Mouse (Mus musculus): ENCODE data around the gene Dpagt1. TPM values are rescaled to one million over a fixed set of nuclear protein-coding genes. Genes with fewer than 3 reads are reported as not detected.
A peak's percentile ranks its signal among the peaks of the same experiment; 100 is the strongest.
"Not testable (repeated sequence)": the region's sequence is repeated elsewhere in the genome, so short reads cannot be mapped to it uniquely, and the experiment has no call there.

The Dpagt1 gene
- polyA plus RNA-seq, 1 experiment = 7.1 TPM

DNA sequence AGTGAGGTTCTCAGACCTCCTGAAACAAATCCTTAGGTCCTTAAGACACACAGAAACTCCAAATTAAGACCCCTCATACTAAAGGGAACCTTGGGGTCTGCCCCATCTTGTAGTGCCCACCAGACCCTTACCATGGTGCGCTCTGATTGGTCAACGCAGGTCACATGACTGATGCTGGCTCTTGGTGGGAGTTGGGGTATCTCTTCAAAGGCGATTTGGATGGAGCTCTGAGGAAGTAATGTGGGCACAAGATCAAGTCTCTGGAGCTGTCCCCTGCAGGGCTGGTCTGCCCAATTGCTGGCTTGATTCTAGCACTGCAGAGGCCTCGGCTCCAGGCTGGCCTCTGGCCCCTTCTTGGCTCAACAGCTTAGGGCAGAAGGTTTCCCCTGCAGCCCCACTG, 8.4 kb upstream of the Dpagt1 start:
- peaks cover 53% of the 10 kb centered on the region for H3K36me3 ChIP-seq (replicated peaks; ENCODE audit: low read length)
- H3K9me3 ChIP-seq = no peaks in the 10 kb centered on the region
- H3K4me1 ChIP-seq = peaks cover 52% of the 10 kb centered on the region
- no peaks in the 10 kb centered on the region for H3K27me3 ChIP-seq (replicated peaks)
- no peak for TF ChIP-seq FLI1 (IDR thresholded peaks at IDR 0.05; ENCODE audit: low read length)
- no peak for TF ChIP-seq GATA1 (IDR thresholded peaks at IDR 0.05; ENCODE audit: borderline replicate concordance, low read length)
- H3K4me3 ChIP-seq (replicated peaks) = peak overlapping the region; percentile 60

DNA sequence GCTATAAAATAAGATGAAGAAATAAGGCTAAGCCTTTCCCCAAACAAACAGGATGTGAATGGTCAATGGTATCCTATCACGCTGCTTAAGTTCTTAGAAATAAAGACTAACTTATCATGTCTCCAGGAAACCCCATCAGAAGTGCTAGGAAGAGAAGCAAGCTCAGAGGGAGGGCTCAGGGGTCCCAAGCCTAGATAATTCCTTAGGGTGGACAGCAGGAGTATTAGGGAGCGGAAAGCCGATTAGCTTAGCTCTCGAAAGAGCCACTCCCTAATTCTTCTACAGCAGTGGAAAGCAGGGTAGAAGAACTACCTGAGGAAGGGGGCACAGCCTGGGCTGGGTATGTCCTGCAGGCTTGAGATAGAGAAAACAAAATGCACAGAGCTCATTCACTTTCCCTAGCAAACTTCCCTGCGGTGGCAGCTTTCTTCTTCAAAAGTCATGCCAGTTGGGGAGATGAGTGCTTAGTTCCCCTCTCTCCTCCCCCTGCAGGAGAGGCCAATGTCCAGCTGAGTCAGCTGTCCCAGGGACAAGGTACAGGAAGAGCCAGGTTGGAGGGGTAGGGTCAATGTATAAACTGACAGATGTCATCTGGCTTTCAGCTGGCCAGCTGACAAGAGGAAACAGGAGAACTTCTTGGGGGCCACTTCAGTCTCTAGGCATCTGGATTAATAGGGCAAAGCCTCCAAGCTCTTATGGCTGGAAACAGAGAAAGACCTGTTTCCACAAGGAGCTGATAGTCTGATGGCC, 7.6 kb upstream of the Dpagt1 start:
- Histone ChIP-seq H3K36me3 (replicated peaks; ENCODE audit: low read length) (peaks cover 45% of the 10 kb centered on the region), H3K9me3 (no peaks in the 10 kb centered on the region), H3K4me3 (replicated peaks) (peak overlapping the region; percentile 97), H3K4me1 (peaks cover 55% of the 10 kb centered on the region), H3K27me3 (replicated peaks) (no peaks in the 10 kb centered on the region)
- TF ChIP-seq FLI1 (IDR thresholded peaks at IDR 0.05; ENCODE audit: low read length) (no peak), GATA1 (IDR thresholded peaks at IDR 0.05; ENCODE audit: borderline replicate concordance, low read length) (no peak)

DNA sequence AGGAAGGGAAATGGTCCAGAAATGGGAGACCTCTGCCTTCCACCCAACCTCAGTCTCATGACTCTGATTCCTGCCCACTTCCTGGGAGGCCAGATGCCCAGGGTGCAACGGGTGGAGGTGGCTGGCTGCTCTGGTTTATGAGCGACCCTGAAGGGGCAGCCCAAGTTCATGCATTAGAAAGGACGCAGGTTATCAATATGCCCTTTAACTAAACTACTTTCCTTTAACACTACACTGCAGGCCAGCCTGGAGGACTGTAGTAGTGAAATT, 7.1 kb upstream of the Dpagt1 start:
- peaks cover 40% of the 10 kb centered on the region for H3K36me3 ChIP-seq (replicated peaks; ENCODE audit: low read length)
- H3K4me1 ChIP-seq = peaks cover 55% of the 10 kb centered on the region
- H3K27me3 ChIP-seq (replicated peaks) = no peaks in the 10 kb centered on the region
- no peaks in the 10 kb centered on the region for H3K9me3 ChIP-seq
- TF ChIP-seq FLI1 (IDR thresholded peaks at IDR 0.05; ENCODE audit: low read length) (no peak), GATA1 (IDR thresholded peaks at IDR 0.05; ENCODE audit: borderline replicate concordance, low read length) (no peak)
- H3K4me3 ChIP-seq (replicated peaks) = peak overlapping the region; percentile 97

DNA sequence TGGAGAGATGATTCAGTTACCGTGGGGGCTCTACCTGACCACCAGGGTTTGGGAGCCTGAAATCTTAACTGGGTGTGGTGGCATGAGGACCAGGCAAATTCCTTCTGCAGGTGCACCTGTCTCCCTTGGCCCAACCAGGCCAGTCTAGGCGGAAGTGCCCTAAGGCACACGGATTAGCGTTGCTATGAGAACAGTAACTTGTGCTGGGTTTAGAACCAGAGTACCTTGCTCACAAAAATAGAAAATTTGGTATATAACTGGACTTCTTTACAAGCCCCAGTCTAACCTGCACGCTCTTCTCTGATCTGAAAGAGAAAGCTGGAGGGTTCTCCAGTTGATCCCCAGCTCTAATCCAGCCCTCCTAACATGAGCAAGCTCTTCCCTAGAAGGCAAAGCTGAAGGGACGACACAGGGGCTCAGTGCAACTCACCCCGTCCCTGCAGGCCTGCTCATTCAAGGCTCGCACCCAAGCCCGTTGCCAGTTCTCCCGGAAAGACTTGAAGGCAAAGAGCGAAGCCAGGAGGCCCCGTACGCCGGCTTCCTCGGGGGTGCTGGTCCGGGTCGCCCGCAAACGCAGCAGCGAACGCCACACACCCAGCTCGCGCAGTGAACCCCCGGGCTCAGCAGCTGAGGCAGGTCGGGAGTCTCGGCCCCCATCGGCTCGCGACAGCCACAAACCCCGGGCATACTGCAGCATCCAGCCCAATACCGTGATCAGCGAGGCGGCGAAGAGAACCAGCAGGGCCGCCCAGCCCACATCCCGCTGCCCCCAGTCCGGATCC, 6.5 kb upstream of the Dpagt1 start:
- no peak for TF ChIP-seq FLI1 (IDR thresholded peaks at IDR 0.05; ENCODE audit: low read length)
- no peak for TF ChIP-seq GATA1 (IDR thresholded peaks at IDR 0.05; ENCODE audit: borderline replicate concordance, low read length)
- no peaks in the 10 kb centered on the region for H3K9me3 ChIP-seq
- peaks cover 60% of the 10 kb centered on the region for H3K4me1 ChIP-seq
- peaks cover 35% of the 10 kb centered on the region for H3K36me3 ChIP-seq (replicated peaks; ENCODE audit: low read length)
- no peaks in the 10 kb centered on the region for H3K27me3 ChIP-seq (replicated peaks)
- H3K4me3 ChIP-seq (replicated peaks) = peak overlapping the region; percentile 97

DNA sequence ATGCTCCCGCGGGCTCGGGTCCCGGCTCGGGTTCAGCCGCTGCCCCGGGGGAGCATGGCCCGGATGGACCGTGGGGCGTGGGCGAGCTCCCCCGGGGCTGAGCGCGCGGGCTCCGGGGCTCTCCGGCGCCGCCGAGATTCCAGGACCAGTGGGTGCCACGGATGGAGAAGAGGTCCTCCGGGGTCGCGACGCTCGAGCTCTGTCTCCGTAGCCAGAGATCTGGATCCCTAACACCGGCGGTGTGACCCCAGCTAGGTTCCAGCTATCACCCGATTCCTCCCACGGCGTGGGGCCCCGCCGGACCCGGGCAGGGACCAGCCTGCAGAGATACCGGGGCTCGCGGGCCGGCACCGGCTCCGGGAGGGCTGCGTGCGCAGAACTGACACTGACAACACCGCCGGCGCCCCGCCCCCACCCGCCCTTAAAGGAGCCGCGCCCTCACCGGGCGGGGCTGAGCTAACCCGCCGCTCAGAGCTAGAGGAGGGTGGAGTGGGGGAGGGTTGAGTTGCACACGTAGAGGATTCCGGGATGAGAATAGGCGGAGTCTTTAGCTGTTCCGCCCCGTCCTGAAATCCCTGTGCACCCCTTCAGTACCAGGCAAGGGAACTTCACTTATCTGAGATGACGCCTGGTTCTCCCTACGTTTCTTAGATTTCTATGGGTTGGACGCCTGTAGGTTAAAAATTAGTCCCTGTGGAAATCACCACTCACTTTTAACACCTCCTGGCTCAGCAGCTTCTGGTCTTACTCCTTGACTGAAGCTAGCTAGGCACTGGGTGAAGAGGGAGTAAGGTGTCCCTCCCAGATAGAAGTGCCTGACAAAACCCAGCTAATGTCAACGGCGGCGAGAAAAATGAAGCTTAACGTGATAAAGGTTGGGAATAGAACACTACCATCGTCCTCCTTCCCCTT, 5.7 kb upstream of the Dpagt1 start, which contains the start of gene C2cd2l:
Gene C2cd2l, minus strand, starts transcription at position 399 of the 912 bp plus-strand sequence.
- Histone ChIP-seq H3K27me3 (replicated peaks) (no peaks in the 10 kb centered on the region), H3K9me3 (no peaks in the 10 kb centered on the region)
- no peak for TF ChIP-seq GATA1 (IDR thresholded peaks at IDR 0.05; ENCODE audit: borderline replicate concordance, low read length)
- no peak for TF ChIP-seq FLI1 (IDR thresholded peaks at IDR 0.05; ENCODE audit: low read length)

DNA sequence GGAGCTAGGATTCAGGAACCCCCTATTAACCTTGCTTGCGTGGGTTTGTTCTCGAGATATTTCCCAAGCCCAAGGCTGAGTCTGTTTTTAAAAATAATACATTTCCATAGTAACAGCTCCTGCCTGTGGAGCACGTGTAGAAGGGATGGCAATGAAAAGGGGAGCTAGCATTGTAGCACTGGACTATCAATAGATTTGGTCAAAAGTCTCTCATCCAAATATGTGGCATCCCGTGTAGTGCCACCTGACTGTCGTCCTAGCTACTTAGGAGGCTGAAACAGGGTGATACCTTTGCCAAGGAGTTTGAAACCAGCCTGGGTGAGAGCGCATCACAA, 5.1 kb upstream of the Dpagt1 start:
- H3K4me1 ChIP-seq = peaks cover 71% of the 10 kb centered on the region
- no peak for TF ChIP-seq FLI1 (IDR thresholded peaks at IDR 0.05; ENCODE audit: low read length)
- no peak for TF ChIP-seq GATA1 (IDR thresholded peaks at IDR 0.05; ENCODE audit: borderline replicate concordance, low read length)
- H3K4me3 ChIP-seq (replicated peaks) = peak overlapping the region; percentile 97
- H3K36me3 ChIP-seq (replicated peaks; ENCODE audit: low read length) = peaks cover 20% of the 10 kb centered on the region
- no peaks in the 10 kb centered on the region for H3K9me3 ChIP-seq
- no peaks in the 10 kb centered on the region for H3K27me3 ChIP-seq (replicated peaks)

More for the DNA sequence above, 5.7 kb upstream of the Dpagt1 start, which contains the start of gene C2cd2l:
- H3K4me3 ChIP-seq (replicated peaks) = peak within 1 kb of the TSS; percentile 97
- peaks cover 27% of the 10 kb centered on the region for H3K36me3 ChIP-seq (replicated peaks; ENCODE audit: low read length)
- peaks cover 68% of the 10 kb centered on the region for H3K4me1 ChIP-seq

DNA sequence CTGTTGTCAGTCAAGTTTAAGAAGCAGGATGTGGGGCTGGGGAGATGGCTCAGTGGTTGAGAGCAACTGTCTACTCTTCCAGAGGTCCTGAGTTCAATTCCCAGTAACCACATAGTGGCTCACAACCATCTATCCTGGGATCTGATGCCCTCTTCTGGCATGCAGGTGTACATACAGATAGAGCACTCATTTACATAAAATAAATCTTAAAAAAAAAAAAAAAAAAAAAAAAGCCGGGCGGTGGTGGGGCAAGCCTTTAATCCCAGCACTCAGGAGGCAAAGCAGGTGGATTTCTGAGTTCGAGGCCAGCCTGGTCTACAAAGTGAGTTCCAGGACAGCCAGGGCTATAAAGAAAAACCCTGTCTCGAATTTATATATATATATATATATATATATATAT, 2.2 kb upstream of the Dpagt1 start:
- not testable (repeated sequence) for H3K36me3 ChIP-seq (replicated peaks; ENCODE audit: low read length); H3K9me3 ChIP-seq
- H3K4me1 ChIP-seq = peaks cover 67% of the 10 kb centered on the region

DNA sequence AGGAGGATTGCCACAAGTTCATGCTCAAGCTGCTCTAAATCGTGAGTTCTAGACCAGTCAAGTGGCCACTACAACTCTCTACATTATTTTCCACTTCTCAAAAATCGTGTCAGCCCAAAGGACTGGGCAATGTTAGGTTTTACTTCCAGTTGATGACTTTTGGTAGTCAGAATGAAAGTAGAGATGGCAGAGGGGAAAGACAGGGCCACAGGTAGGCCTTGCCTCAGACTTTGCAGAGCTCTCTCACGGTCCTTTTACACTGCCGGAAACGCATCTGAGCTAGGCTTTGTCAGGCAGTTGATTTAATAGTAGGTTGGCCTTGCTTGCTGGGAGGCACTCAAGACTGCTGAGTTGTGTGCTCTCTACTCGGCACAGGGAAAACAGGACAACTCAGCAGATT, 1.7 kb upstream of the Dpagt1 start:
- no peak for TF ChIP-seq FLI1 (IDR thresholded peaks at IDR 0.05; ENCODE audit: low read length)
- no peak for TF ChIP-seq GATA1 (IDR thresholded peaks at IDR 0.05; ENCODE audit: borderline replicate concordance, low read length)
- Histone ChIP-seq H3K36me3 (replicated peaks; ENCODE audit: low read length) (peaks cover 9% of the 10 kb centered on the region), H3K9me3 (no peaks in the 10 kb centered on the region), H3K4me1 (peaks cover 66% of the 10 kb centered on the region), H3K4me3 (replicated peaks) (peak overlapping the region; percentile 42), H3K27me3 (replicated peaks) (no peaks in the 10 kb centered on the region)

More for the DNA sequence above, 2.2 kb upstream of the Dpagt1 start:
- not testable (repeated sequence) for H3K4me3 ChIP-seq (replicated peaks); H3K27me3 ChIP-seq (replicated peaks)

DNA sequence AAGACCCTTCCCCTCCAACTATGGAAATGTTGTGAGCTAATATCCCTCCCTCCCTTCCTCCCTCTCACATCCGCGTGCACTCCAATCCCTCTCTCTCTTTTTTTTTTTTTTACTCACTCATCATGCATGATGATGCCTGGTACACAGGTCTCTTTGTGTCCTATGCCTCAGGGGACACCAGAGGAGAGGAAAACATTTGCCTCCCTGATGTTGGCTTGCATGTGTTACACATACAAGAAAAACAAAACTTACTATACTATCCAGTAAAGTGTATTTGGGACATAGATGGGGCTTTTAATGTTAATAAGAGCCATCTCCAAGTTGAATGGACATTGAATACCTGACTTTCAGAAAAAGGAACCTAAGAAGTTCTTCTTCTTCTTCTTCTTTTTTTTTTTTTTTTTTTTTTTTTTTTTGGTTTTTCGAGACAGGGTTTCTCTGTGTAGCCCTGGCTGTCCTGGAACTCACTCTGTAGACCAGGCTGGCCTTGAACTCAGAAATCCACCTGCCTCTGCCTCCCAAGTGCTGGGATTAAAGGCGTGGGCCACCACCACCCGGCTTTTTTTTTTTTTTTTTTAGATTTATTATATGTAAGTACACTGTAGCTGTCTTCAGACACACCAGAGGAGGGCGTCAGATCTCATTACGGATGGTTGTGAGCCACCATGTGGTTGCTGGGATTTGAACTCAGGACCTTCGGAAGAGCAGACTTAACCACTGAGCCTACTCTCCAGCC, 619 bp upstream of the Dpagt1 start:
- Histone ChIP-seq H3K36me3 (replicated peaks; ENCODE audit: low read length) (peaks cover 18% of the 10 kb centered on the region), H3K4me3 (replicated peaks) (peak overlapping the region; percentile 96)

More for the DNA sequence above, 619 bp upstream of the Dpagt1 start:
- H3K27me3 ChIP-seq (replicated peaks); H3K9me3 ChIP-seq: not testable (repeated sequence)
- peaks cover 61% of the 10 kb centered on the region for H3K4me1 ChIP-seq
